Mouse (Mus musculus) hindbrain, postnatal 0 days (tissue): ENCODE data around the gene 1700022I11Rik. TPM values are rescaled to one million over a fixed set of nuclear protein-coding genes. Genes with fewer than 3 reads are reported as not detected.

Experiments
- ATAC-seq: fragments of 200-750 bp; cut with Nextera tagmentation; 2 replicates; pipeline ENCODE4 v1.8.0; 2017; ENCODE audit warnings: mild to moderate bottlenecking, moderate TSS enrichment, moderate library complexity
- DNase-seq: peaks from one replicate; pipeline ENCODE4 v3.0.0-alpha.2; 2015; ENCODE audit warnings: low spot score
- H3K27ac ChIP-seq: fragments of 300-500 bp; sonication (generic); 2 replicates; pipeline ENCODE4 v1.5.1; 2014; ENCODE audit warnings: mild to moderate bottlenecking
- H3K27me3 ChIP-seq: fragments of 300-500 bp; sonication (generic); 2 replicates; pipeline ENCODE4 v1.6.1; 2014; ENCODE audit warnings: low read length, mixed read lengths; ENCODE audit not compliant: insufficient read depth
- H3K36me3 ChIP-seq: fragments of 300-500 bp; sonication (generic); 2 replicates; pipeline ENCODE4 v1.6.1; 2014; ENCODE audit warnings: low read length, mixed read lengths; ENCODE audit not compliant: insufficient read depth
- H3K4me1 ChIP-seq: fragments of 300-500 bp; sonication (generic); 2 replicates; pipeline ENCODE4 v1.6.1; 2014; ENCODE audit warnings: antibody characterized with exemption, low read length, mixed read lengths; ENCODE audit not compliant: insufficient read depth
- H3K4me2 ChIP-seq: fragments of 300-500 bp; sonication (generic); 2 replicates; pipeline ENCODE4 v1.6.1; 2014; ENCODE audit warnings: low read depth, mild to moderate bottlenecking, low read length, moderate library complexity, mixed read lengths
- H3K4me3 ChIP-seq: fragments of 300-500 bp; sonication (generic); 2 replicates; pipeline ENCODE4 v1.5.1; 2014; ENCODE audit warnings: low read length
- H3K9ac ChIP-seq: fragments of 300-500 bp; sonication (generic); replicated peaks from 2 replicates; pipeline ENCODE4 v1.6.1; 2014; ENCODE audit warnings: mild to moderate bottlenecking, low read length, moderate library complexity, mixed read lengths
- H3K9me3 ChIP-seq: fragments of 300-500 bp; sonication (generic); 2 replicates; pipeline ENCODE4 v1.6.1; 2016; ENCODE audit warnings: low read length, mixed read lengths
- CTCF ChIP-seq: IDR thresholded peaks from 2 replicates; pipeline ENCODE4 v1.5.1; 2016; ENCODE audit warnings: antibody characterized with exemption, control low read depth, low read depth
- WGBS: fragments of 180-500 bp; shearing (Covaris S2); extraction: QIAGEN DNeasy Blood & Tissue Kit; methylation state at CpG from one replicate; pipeline ENCODE4 v1.1.7; 2014; 5-methylcytosine and 5-hydroxymethylcytosine counted together
- polyA plus RNA-seq: library from polyadenylated mRNA; unstranded; fragments of >200 nt; fragmentation: Nextera tagmentation; extraction: Ambion mirVana; gene quantifications from 2 replicates; pipeline ENCODE4 v1.2.1, GENCODE M21; 2015
- total RNA-seq: library from RNA; depleted of rRNA; stranded (reverse); fragments of >200 nt; gene quantifications from 2 replicates; pipeline ENCODE4 v1.2.3, GENCODE M21; 2014

1700022I11Rik gene
- total and polyA plus RNA-seq, 2 experiments from 2014 or later = 0.60 TPM; not detected in 1

DNA sequence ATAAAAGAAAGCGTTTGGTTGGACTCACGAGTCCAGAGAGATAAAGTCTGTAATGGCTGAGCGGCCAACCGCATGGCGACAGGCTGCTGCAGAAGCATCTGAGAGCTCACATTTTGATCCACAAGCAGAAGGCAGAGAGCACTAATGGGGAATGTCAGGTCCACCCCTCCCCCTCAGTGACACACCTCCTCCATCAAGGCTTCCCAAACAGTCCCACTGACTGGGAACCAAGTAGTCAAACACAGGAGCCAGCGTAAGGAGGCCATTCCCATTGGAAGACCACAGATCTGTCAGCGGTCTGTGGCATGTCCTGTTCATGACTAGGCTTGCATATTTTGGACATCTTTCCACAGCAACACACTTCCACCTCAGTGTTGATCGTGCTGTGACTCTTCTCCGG is 40.5 kb upstream of the 1700022I11Rik start:
- no peak overlapping the region for H3K9ac ChIP-seq
- no peak overlapping the region for H3K4me3 ChIP-seq
- H3K4me1 ChIP-seq = no peaks in the 10 kb centered on the region
- no peak overlapping the region for H3K4me2 ChIP-seq
- H3K9me3 ChIP-seq = no peaks in the 10 kb centered on the region
- H3K27ac ChIP-seq = no peak overlapping the region
- ATAC-seq = no peak
- no peak for DNase-seq
- H3K36me3 ChIP-seq = no peaks in the 10 kb centered on the region
- no peaks in the 10 kb centered on the region for H3K27me3 ChIP-seq
- 91% methylated on average over 9 of the region's 9 CpGs for WGBS
- no peak for TF ChIP-seq CTCF

DNA sequence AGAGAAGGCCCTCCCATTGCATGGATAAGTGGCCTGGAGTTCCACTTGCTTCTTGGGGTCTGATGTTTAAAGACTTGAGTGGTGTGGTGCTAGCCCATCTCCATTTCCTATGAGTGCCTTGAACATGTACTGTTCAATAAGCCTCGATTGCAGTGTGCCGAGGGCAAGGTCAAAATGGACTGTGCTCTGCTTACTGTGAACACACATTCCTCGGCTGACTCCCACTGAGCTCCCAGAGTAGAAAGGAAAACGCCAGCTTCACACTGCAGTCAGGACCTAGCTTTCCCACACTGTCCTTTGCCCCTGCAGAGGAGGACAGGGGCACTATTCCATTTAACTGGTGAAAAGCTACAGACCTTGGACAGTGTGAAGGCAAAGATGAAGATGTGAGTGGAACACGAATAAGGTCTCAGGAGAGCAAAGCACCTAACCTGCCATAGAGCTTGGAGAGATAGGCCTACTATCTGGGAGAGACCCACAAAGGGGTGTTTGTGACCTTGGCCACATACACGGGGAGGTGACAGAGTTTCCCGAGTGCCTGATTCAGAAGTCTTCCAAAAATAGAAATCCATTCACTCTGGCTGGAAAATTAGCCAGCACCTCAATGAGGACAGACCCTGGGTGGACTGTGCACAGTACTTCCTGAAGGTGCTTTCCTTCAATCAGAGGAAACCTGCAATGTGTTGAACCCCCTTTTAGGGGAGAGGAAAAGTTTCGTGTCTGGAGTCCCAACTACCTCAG is 37.0 kb upstream of the 1700022I11Rik start:
- H3K4me3 ChIP-seq = no peak overlapping the region
- 57% methylated on average over 8 of the region's 8 CpGs for WGBS
- no peak overlapping the region for H3K4me2 ChIP-seq
- no peak for TF ChIP-seq CTCF
- no peak for DNase-seq
- ATAC-seq = no peak
- peaks cover 4% of the 10 kb centered on the region; the same call in 1 of the 2 replicates for H3K36me3 ChIP-seq
- no peaks in the 10 kb centered on the region for H3K27me3 ChIP-seq
- H3K9me3 ChIP-seq = no peaks in the 10 kb centered on the region
- no peaks in the 10 kb centered on the region for H3K4me1 ChIP-seq
- no peak overlapping the region for H3K27ac ChIP-seq
- H3K9ac ChIP-seq = no peak overlapping the region

DNA sequence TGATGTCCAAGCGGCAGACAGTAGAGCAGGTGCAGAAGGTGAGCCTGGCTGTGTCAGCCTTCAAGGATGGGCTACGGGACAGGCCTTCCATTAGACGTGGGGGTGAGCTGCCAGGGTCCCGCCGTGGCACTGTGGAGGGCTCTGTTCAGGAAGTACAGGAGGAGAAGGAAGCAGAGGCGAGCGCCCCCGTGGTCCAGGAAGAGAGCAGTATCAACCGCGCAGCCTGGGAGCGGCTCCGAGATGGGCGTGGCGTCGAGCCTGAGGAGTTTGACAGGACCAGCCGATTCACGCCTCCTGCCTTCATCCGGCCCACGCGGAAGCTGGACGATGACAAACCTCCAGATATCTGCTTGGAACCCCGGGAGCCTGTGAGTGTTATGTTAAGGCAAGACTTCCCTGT is 35.8 kb upstream of the 1700022I11Rik start:
- peak; percentile 53 for TF ChIP-seq CTCF
- H3K27ac ChIP-seq = no peak overlapping the region
- ATAC-seq (peak; percentile 61; the same call in 1 of the 2 replicates), DNase-seq (peak; percentile 55)
- no peaks in the 10 kb centered on the region for H3K9me3 ChIP-seq
- H3K4me3 ChIP-seq = no peak overlapping the region
- no peaks in the 10 kb centered on the region for H3K4me1 ChIP-seq
- H3K27me3 ChIP-seq = no peaks in the 10 kb centered on the region
- H3K9ac ChIP-seq = no peak overlapping the region
- peak overlapping the region; percentile 35 for H3K4me2 ChIP-seq
- peaks cover 4% of the 10 kb centered on the region; the same call in 1 of the 2 replicates for H3K36me3 ChIP-seq
- 14% methylated on average over 22 of the region's 22 CpGs for WGBS

DNA sequence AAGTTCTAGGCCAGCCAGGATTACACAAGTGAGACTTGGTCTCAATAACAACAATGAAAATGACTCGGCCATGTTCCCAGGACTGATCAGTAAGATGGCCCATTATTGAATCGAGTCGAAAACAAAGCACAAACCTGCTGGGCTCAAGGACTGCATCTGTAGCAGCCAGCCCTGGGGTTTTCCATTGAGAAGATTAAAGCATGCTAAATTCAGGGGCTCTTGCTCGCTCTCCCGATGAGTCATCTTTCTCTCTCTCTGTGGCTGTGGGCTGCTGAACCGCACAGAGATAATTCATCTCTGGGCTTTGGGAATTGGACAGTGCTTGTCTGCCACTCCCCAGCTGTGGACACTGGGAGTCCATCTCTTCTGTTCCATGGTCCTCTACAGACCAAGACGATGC is 28.0 kb upstream of the 1700022I11Rik start:
- H3K4me1 ChIP-seq = peaks cover 10% of the 10 kb centered on the region; the same call in 1 of the 2 replicates
- no peak for TF ChIP-seq CTCF
- H3K9ac ChIP-seq = no peak overlapping the region
- ATAC-seq (no peak), DNase-seq (no peak)
- H3K27me3 ChIP-seq = no peaks in the 10 kb centered on the region
- 70% methylated on average over 7 of the region's 7 CpGs for WGBS
- H3K4me2 ChIP-seq = no peak overlapping the region
- no peak overlapping the region for H3K4me3 ChIP-seq
- H3K36me3 ChIP-seq = peaks cover 3% of the 10 kb centered on the region; the same call in 1 of the 2 replicates
- no peaks in the 10 kb centered on the region for H3K9me3 ChIP-seq
- no peak overlapping the region for H3K27ac ChIP-seq

DNA sequence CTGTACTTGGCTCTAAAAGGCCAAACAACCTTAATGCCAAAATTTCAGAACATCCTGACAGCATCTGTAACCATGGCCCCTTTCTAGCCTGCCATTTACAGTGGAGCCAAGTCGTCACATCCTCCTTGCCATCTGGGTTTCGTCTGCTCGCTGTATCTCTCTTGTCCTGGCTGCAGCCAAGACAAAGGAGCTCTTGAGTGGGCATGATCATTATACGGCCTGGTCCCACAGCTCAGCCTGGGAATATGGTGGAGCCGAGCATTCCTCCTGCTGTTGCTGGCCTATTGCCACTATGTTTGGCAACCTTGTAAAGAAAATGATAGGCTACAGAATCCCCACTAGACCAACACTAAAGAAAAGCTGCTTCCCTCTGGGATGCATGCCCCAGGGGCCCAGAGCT is 26.1 kb upstream of the 1700022I11Rik start:
- Histone ChIP-seq H3K27me3 (no peaks in the 10 kb centered on the region), H3K27ac (no peak overlapping the region), H3K4me1 (peaks cover 29% of the 10 kb centered on the region), H3K9me3 (no peaks in the 10 kb centered on the region), H3K9ac (no peak overlapping the region), H3K4me2 (no peak overlapping the region), H3K4me3 (no peak overlapping the region), H3K36me3 (peaks cover 3% of the 10 kb centered on the region; the same call in 1 of the 2 replicates)
- DNase-seq (peak; percentile 67), ATAC-seq (peak; percentile 40)
- WGBS = 44% methylated on average over 5 of the region's 5 CpGs
- TF ChIP-seq CTCF = no peak

DNA sequence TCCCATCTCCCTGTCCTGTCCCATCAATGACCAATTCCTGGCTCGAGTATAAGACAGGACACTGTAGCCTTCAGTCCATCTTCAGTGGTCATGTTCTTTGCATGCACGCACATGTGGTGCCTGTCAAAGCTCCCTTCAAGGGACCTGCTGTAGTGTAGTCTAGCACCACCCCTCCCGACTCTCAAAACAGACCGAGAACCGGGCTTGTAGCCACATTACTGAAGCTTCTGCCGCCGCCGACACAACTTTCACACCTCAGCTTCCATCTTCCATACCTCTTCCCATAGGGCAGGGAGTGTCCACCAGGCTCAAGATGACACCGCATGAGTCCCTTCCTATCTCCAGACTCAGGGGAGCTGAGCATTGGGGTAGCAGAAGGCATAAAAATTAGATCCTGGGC is 25.2 kb upstream of the 1700022I11Rik start:
- ATAC-seq (no peak), DNase-seq (no peak)
- Histone ChIP-seq H3K4me3 (no peak overlapping the region), H3K4me2 (no peak overlapping the region), H3K4me1 (peaks cover 35% of the 10 kb centered on the region), H3K36me3 (peaks cover 3% of the 10 kb centered on the region; the same call in 1 of the 2 replicates), H3K27me3 (no peaks in the 10 kb centered on the region), H3K27ac (no peak overlapping the region), H3K9me3 (no peaks in the 10 kb centered on the region), H3K9ac (no peak overlapping the region)
- no peak for TF ChIP-seq CTCF
- WGBS = 88% methylated on average over 9 of the region's 9 CpGs

DNA sequence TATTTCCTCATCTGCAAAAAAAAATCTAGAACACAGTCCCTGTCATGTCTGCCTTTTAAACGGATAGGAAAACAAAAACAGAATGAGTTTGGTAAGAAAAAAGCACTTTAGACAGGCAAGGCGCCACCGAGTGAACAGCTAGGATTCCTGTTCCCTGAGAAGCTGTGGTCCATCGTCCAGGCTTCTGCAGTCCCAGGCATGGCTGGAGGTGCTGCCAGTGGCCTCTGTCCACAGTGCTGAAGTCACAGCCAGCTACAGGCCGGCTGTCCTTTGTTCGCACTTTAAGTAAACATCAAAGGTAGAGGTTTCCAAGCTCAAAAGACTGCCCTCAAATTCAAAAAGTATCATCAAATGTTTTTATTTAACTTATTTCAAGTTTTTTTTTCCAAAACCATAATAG is 24.4 kb upstream of the 1700022I11Rik start:
- no peak for TF ChIP-seq CTCF
- 20% methylated on average over 6 of the region's 6 CpGs for WGBS
- Histone ChIP-seq H3K27me3 (no peaks in the 10 kb centered on the region), H3K36me3 (no peaks in the 10 kb centered on the region), H3K4me2 (no peak overlapping the region), H3K9ac (no peak overlapping the region), H3K9me3 (no peaks in the 10 kb centered on the region), H3K27ac (no peak overlapping the region), H3K4me3 (no peak overlapping the region), H3K4me1 (peaks cover 37% of the 10 kb centered on the region)
- no peak for DNase-seq
- no peak for ATAC-seq
